Mouse (Mus musculus) MEL (cell line): Measurements from ENCODE around the gene Ankrd66. TPM values are rescaled to one million over a fixed set of nuclear protein-coding genes. Genes with fewer than 3 reads are reported as not detected.
"Not testable (repeated sequence)": the region's sequence is repeated elsewhere in the genome, so short reads cannot be mapped to it uniquely, and the experiment has no call there.

Source experiments
- DNase-seq: peaks from one replicate; pipeline ENCODE4 v3.0.0; 2011; ENCODE audit warnings: low read depth, low spot score
- H3K27ac ChIP-seq: 2 replicates; pipeline ENCODE4 v1.5.1; 2012; ENCODE audit warnings: low read depth, mild to moderate bottlenecking, control low read depth, low read length, moderate library complexity; ENCODE audit not compliant: control insufficient read depth
- H3K27me3 ChIP-seq, 2 experiments: fragments of 150-350 bp in 1 of 2; sonication (generic) in 1 of 2; 2 replicates each; pipeline ENCODE4 v1.6.1; 2012; ENCODE audit warnings: low read length in 2 of 2, mild to moderate bottlenecking in 2 of 2, improper control_type of control experiment in 1 of 2, moderate library complexity in 1 of 2; ENCODE audit not compliant: insufficient read depth in 2 of 2, control insufficient read depth in 1 of 2
- H3K36me3 ChIP-seq, 2 experiments: 2 replicates each; pipeline ENCODE4 v1.6.1; 2012 to 2014; ENCODE audit warnings: low read length in 2 of 2, improper control_type of control experiment in 1 of 2, inconsistent platforms in 1 of 2, mild to moderate bottlenecking in 1 of 2; ENCODE audit not compliant: insufficient read depth in 2 of 2, control insufficient read depth in 1 of 2
- H3K4me1 ChIP-seq, 2 experiments: fragments of 150-350 bp in 1 of 2; sonication (generic) in 1 of 2; 2 replicates each; pipeline ENCODE4 v1.6.1; 2012; ENCODE audit warnings: low read length in 2 of 2, improper control_type of control experiment in 1 of 2, mild to moderate bottlenecking in 1 of 2; ENCODE audit not compliant: insufficient read depth in 2 of 2, control insufficient read depth in 1 of 2
- H3K4me3 ChIP-seq, 2 experiments: fragments of 150-350 bp in 1 of 2; sonication (generic) in 1 of 2; 2 replicates each; pipeline ENCODE4 v1.5.1; 2012; ENCODE audit warnings: low read depth in 2 of 2, low read length in 2 of 2, mild to moderate bottlenecking in 2 of 2, moderate library complexity in 2 of 2, control low read depth in 1 of 2, improper control_type of control experiment in 1 of 2; ENCODE audit not compliant: control insufficient read depth in 1 of 2, insufficient read depth in 1 of 2
- H3K79me2 ChIP-seq: 2 replicates; pipeline ENCODE4 v1.6.1; 2012; ENCODE audit warnings: mild to moderate bottlenecking, low read length, moderate library complexity; ENCODE audit not compliant: control insufficient read depth, poor library complexity, insufficient read depth
- H3K9ac ChIP-seq: 2 replicates; pipeline ENCODE4 v1.6.1; 2012; ENCODE audit warnings: low read depth, mild to moderate bottlenecking, control low read depth, low read length, moderate library complexity; ENCODE audit not compliant: control insufficient read depth, poor library complexity, severe bottlenecking
- H3K9me3 ChIP-seq: fragments of 150-350 bp; sonication (generic); replicated peaks from 2 replicates; pipeline ENCODE4 v1.6.1; 2012; ENCODE audit warnings: mild to moderate bottlenecking, low read length, improper control_type of control experiment, moderate library complexity; ENCODE audit not compliant: insufficient read depth
- BHLHE40 ChIP-seq: IDR thresholded peaks from 2 replicates; pipeline ENCODE4 v1.6.1; 2012; ENCODE audit warnings: low read depth, mild to moderate bottlenecking, inconsistent platforms, low read length, improper control_type of control experiment, borderline replicate concordance
- CHD1 ChIP-seq: IDR thresholded peaks from 2 replicates; pipeline ENCODE4 v1.6.1; 2012; ENCODE audit warnings: low read depth, mild to moderate bottlenecking, inconsistent platforms, low read length, improper control_type of control experiment
- CHD2 ChIP-seq: IDR thresholded peaks from 2 replicates; pipeline ENCODE4 v1.6.1; 2011; ENCODE audit warnings: low read length, improper control_type of control experiment
- E2F4 ChIP-seq: IDR thresholded peaks from 2 replicates; pipeline ENCODE4 v1.6.1; 2011; ENCODE audit warnings: low read depth, low read length, improper control_type of control experiment, borderline replicate concordance
- ETS1 ChIP-seq: IDR thresholded peaks from 2 replicates; pipeline ENCODE4 v1.6.1; 2012; ENCODE audit warnings: low read depth, mild to moderate bottlenecking, inconsistent platforms, low read length, improper control_type of control experiment, moderate library complexity
- HCFC1 ChIP-seq: IDR thresholded peaks from 2 replicates; pipeline ENCODE4 v1.6.1; 2012; ENCODE audit warnings: low read depth, mild to moderate bottlenecking, inconsistent platforms, low read length, improper control_type of control experiment, moderate library complexity
- KAT2A ChIP-seq: conservative IDR thresholded peaks from 2 replicates; pipeline ENCODE4 v1.6.1; 2012; ENCODE audit warnings: low read depth, low read length, improper control_type of control experiment, inconsistent platforms
- MXI1 ChIP-seq: IDR thresholded peaks from 2 replicates; pipeline ENCODE4 v1.6.1; 2011; ENCODE audit warnings: mild to moderate bottlenecking, low read depth, low read length, improper control_type of control experiment
- NELFE ChIP-seq: IDR thresholded peaks from 2 replicates; pipeline ENCODE4 v1.6.1; 2011; ENCODE audit warnings: low read depth, low read length, improper control_type of control experiment
- NRF1 ChIP-seq: IDR thresholded peaks from 2 replicates; pipeline ENCODE4 v1.6.1; 2014; ENCODE audit warnings: low read depth, mild to moderate bottlenecking, inconsistent platforms, low read length, improper control_type of control experiment, moderate library complexity; ENCODE audit not compliant: poor library complexity, insufficient read depth, severe bottlenecking
- POLR2AphosphoS2 ChIP-seq: IDR thresholded peaks from 2 replicates; pipeline ENCODE4 v1.6.1; 2011; ENCODE audit warnings: low read length, improper control_type of control experiment
- RCOR1 ChIP-seq: IDR thresholded peaks from 2 replicates; pipeline ENCODE4 v1.6.1; 2012; ENCODE audit warnings: low read depth, mild to moderate bottlenecking, inconsistent platforms, low read length, improper control_type of control experiment
- USF1 ChIP-seq: IDR thresholded peaks from 2 replicates; pipeline ENCODE4 v1.6.1; 2014; ENCODE audit warnings: low read depth, mild to moderate bottlenecking, inconsistent platforms, low read length, improper control_type of control experiment, moderate library complexity
- USF2 ChIP-seq, 2 experiments: IDR thresholded peaks; 2 replicates each; pipeline ENCODE4 v1.6.1; 2011 to 2012; ENCODE audit warnings: improper control_type of control experiment in 2 of 2, low read length in 2 of 2, borderline replicate concordance in 1 of 2, inconsistent platforms in 1 of 2, low read depth in 1 of 2, mild to moderate bottlenecking in 1 of 2; ENCODE audit not compliant: insufficient read depth in 1 of 2
- polyA plus RNA-seq, 2 experiments: library from polyadenylated mRNA; stranded (reverse) in 1 of 2; unstranded in 1 of 2; fragments of >175 nt in 1 of 2; fragments of >200 nt in 1 of 2; gene quantifications; 2 replicates each; pipeline versions ENCODE4 v1.2.1 to v1.2.4; 2012; ENCODE audit warnings: low replicate concordance in 2 of 2, low read depth in 1 of 2; ENCODE audit not compliant: insufficient read length in 2 of 2, insufficient read depth in 1 of 2, missing spikeins in 1 of 2
- total RNA-seq: library from RNA; depleted of rRNA; stranded (reverse); fragments of 300-350 nt; gene quantifications from 2 replicates; pipeline ENCODE4 v1.2.3, GENCODE M21; 2012

Gene Ankrd66
- total and polyA plus RNA-seq, 3 experiments, result not detected

DNA sequence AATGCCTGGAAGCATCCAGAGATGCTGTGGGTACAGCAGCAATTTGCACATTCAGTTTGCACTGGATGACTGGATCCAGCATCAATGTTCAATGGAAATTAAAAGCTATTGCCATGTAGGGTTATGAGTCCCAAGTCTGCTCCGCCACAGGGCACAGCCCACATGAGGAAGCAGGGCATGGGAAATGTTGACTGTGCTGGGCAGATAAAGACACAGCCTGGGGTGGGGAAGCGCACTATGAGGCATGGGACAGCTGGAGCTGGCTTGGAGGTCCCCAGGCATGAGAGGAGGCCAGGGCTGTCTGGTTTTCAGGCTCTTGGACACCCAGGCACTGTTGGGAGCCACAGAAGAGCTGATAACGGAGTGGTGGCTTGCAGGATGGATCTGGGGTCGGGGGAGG is 601 bp upstream of the Ankrd66 start:
- TF ChIP-seq ETS1 (no peak), NELFE (no peak), USF2 (IDR thresholded peaks at IDR 0.05; ENCODE audit: borderline replicate concordance in 1 of 2, insufficient read depth in 1 of 2, low read depth in 1 of 2, low read length in 2 of 2) (no peak), HCFC1 (no peak), KAT2A (no peak)
- no peak for DNase-seq
- Histone ChIP-seq H3K9ac (no peak overlapping the region), H3K27ac (no peak overlapping the region), H3K27me3 (no peaks in the 10 kb centered on the region), H3K4me3 (no peak overlapping the region), H3K79me2 (no peaks in the 10 kb centered on the region), H3K9me3 (no peaks in the 10 kb centered on the region), H3K4me1 (no peaks in the 10 kb centered on the region), H3K36me3 (no peaks in the 10 kb centered on the region)

- Histone ChIP-seq H3K27ac (no peak overlapping the region), H3K36me3 (no peaks in the 10 kb centered on the region), H3K4me1 (no peaks in the 10 kb centered on the region), H3K4me3 (no peak overlapping the region), H3K27me3 (no peaks in the 10 kb centered on the region), H3K79me2 (no peaks in the 10 kb centered on the region), H3K9ac (no peak overlapping the region), H3K9me3 (no peaks in the 10 kb centered on the region)
- TF ChIP-seq KAT2A (no peak), CHD1 (no peak), USF1 (no peak), RCOR1 (no peak), POLR2AphosphoS2 (no peak), MXI1 (no peak), HCFC1 (no peak), E2F4 (no peak), BHLHE40 (no peak), NRF1 (no peak), CHD2 (no peak)
- DNase-seq, result no peak
These were observed 4.7 kb downstream of the Ankrd66 start for GRCm38 (mm10) chr17:43538767-43539166.

GRCm38 (mm10) chr17:43536841-43537240 is 6.6 kb downstream of the Ankrd66 start:
- H3K9ac ChIP-seq, H3K27ac ChIP-seq, H3K9me3 ChIP-seq, H3K79me2 ChIP-seq, H3K4me3 ChIP-seq, H3K4me1 ChIP-seq, DNase-seq, H3K36me3 ChIP-seq, H3K27me3 ChIP-seq: not testable (repeated sequence)
